Mouse (Mus musculus) embryonic fibroblast, embryonic 13.5 days (primary cell): ENCODE measurements around the gene Rars2.

Experiments
- CTCF ChIP-seq: IDR thresholded peaks from 2 replicates; pipeline ENCODE4 v1.5.1; 2011; ENCODE audit warnings: mild to moderate bottlenecking, control low read depth, low read length, moderate library complexity, borderline replicate concordance; ENCODE audit not compliant: insufficient read depth
- POLR2A ChIP-seq: IDR thresholded peaks from 2 replicates; pipeline ENCODE4 v1.6.1; 2011; ENCODE audit warnings: low read depth, mild to moderate bottlenecking, control low read depth, low read length, moderate library complexity

DNA sequence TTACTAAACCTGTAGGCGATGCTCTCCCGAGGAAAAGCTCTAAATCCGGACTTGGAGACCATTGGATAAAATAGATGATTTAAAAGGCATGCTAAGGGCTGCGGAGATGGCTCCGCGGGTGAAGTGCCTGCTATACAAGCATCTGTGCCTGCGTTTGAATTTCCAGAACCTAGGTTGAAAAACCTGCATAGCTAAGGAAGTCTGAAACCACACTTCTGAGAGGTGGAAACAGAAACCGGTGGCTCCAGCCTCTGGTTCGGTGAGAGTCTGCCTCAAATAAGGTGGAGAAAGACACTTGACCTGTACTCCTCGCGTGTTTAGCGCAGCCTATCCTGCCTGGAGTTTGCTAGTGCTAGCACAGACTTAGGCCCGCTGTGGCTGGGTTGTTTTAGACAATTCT is 546 bp downstream of the Rars2 start:
- no peak for TF ChIP-seq CTCF
- TF ChIP-seq POLR2A: 0 out of 2 replicates have a peak, but pooled peaks have one; percentile 24
